Mouse (Mus musculus) brown adipose tissue, adult 24 weeks (tissue): ENCODE results near the gene Podxl. TPM values are rescaled to one million over a fixed set of nuclear protein-coding genes. Genes with fewer than 3 reads are reported as not detected.

Source experiments
- H3K27ac ChIP-seq: fragments of 200-500 bp; replicated peaks from 2 replicates; pipeline ENCODE4 v1.5.1; 2012; ENCODE audit warnings: low read depth, mild to moderate bottlenecking, low read length
- H3K4me1 ChIP-seq: fragments of 200-500 bp; 2 replicates; pipeline ENCODE4 v1.6.1; 2012; ENCODE audit warnings: low read length, mixed read lengths; ENCODE audit not compliant: control insufficient read depth, insufficient read depth, insufficient read length
- H3K4me3 ChIP-seq: fragments of 200-500 bp; 2 replicates; pipeline ENCODE4 v1.5.1; 2012; ENCODE audit warnings: low read depth, mild to moderate bottlenecking, low read length, moderate library complexity; ENCODE audit not compliant: insufficient read depth
- polyA plus RNA-seq: library from polyadenylated mRNA; stranded (reverse); fragments of >200 nt; gene quantifications from 2 replicates; pipeline ENCODE4 v1.2.4, GENCODE M21; 2012; ENCODE audit not compliant: missing spikeins, insufficient read depth, insufficient read length

The Podxl gene
- polyA plus RNA-seq, 1 experiment: 13.0 TPM

- Histone ChIP-seq H3K27ac (no peak overlapping the region), H3K4me1 (peaks cover 6% of the 10 kb centered on the region), H3K4me3 (no peak overlapping the region)
Measured at GRCm38 (mm10) chr6:31523039-31523438, 40.7 kb downstream of the Podxl start.

DNA sequence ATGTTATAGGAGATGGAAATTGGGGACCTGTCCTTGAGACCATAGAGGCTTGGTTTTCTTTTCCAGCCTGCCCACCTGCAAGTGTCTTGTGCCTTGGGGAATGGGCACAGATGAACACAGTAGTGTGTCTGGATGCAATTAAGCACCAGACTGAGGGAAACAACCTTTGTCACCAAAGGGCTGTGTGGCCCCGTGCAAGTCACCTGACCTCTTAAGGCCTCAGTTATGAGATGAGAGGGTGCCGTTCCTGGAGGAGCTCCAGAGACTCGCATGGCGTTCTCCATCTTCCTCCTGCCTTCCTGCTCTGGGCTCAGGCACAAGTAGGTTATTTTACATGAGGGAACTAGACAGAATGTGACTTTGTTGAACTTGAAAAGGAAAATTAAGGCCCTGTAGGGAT, 41.3 kb downstream of the Podxl start:
- H3K4me3 ChIP-seq: no peak overlapping the region
- no peak overlapping the region for H3K27ac ChIP-seq

DNA sequence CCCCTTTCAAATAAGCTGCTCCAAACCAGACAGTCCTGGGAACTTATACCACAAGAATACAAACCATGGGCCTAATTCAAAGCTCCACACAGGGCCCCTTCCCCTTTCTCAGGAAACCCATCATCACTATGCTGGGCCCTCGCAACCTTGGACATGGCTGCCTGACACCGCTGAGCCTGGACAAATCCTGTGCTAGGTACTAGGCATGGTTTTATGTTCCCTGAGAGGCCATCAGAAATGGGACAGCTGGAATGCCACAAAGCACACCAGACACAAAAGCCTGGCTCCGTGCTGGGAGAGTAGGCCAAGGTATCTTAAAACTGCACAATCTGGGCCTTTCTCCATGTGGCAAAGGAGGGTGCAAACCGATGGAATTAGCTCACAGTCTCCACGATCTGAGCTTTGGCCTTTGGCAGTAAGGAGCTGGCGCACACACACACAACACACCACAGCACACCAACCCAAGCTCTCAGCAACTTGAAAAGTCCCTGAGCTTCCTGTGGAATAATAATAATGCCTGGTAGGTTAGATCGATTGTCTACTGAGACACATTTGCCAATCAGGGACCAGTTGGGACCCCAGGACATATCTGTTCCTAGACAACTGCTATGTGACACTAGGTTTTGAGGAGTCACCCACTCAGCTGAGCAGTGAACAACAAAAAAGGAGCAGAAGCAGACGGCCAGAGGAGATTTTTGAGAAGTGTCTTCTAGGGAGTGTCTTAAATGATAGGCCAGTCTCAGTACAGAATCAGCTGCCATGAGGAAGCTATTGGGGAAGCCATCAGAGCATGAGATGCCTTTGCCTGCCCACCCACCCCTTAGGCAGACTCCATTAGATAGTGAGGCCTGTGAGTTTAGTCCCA, 42.1 kb downstream of the Podxl start:
- Histone ChIP-seq H3K27ac (no peak overlapping the region), H3K4me3 (no peak overlapping the region), H3K4me1 (peaks cover 11% of the 10 kb centered on the region)

More for the DNA sequence above, 41.3 kb downstream of the Podxl start:
- peaks cover 11% of the 10 kb centered on the region for H3K4me1 ChIP-seq

DNA sequence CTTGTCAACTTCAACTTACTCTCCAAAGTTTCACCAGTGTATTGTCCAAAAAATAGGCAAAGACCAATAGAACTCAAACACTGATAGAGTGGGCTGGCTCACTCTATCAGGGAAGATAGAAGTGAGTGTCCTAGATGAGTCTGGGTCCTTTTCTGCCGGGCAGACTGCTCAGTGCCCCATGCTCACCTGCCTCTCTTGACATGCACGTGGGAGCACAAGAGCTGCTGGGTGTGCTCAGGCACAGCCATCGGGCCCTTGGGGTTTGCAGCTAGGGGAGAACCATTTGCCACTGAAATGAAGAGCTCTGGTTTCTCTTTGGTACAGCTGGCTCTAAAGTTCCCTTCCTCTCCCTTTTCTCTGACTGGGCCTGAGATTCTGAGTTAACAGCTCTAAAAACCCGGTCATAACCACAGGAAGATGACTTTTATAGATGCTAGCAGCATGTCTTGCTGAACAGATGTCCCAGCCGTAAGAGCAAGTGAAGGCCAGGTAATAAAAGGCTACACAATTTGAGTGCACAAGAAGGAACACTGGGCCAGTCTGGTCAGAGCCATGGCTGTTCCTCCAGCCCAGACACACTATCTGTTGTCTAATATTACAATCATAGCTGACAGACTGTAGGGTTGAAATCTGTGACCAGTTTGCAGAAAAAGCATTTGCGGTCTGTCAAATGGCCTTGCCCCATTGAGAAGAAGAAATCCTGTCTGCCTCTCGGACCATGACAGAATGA, 43.1 kb downstream of the Podxl start:
- H3K4me1 ChIP-seq: peaks cover 11% of the 10 kb centered on the region
- H3K4me3 ChIP-seq: no peak overlapping the region
- no peak overlapping the region for H3K27ac ChIP-seq

DNA sequence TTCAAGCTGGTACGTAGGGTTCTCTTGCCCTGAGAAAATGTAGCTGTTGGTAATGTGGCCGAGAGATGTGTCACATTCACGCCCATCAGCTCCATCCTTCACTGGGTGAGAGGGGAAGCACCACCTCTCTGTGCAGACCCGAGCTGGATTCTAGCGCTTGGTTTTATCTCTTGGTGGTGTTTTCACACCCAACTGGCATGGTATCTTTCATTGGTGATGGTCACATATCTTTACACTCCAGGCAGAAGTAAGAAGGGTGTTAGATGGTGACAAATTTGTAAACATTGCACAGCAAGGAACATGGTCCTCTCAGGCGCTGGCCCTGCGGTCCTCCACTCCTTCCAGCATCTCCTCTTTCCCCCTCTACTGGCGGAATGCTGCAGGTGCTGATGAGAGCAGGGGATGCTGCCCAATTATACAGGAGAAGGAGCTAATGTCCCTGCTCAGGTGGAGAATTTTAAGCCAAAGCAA, 44.7 kb downstream of the Podxl start:
- Histone ChIP-seq H3K4me3 (no peak overlapping the region), H3K4me1 (peaks cover 11% of the 10 kb centered on the region), H3K27ac (peak overlapping the region; percentile 34)

DNA sequence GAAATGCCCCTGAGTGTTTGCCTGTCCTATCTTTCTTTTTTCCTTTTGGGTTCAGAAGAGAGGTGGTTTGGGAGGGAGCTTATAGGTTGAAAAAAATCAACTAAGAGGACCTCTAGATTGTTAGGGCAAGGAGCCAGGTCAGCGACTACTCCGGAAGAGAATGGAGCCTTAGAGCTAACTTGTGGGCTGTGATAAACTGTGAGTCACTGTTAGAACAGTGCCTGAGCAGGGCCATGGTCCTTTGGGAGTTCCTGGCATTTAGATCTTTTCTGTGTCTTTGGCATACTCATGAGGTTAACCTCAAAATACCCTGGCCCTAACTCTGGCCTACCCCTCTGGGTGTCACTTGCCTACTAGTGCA, 45.5 kb downstream of the Podxl start:
- Histone ChIP-seq H3K4me1 (peaks cover 11% of the 10 kb centered on the region), H3K27ac (peak overlapping the region; percentile 60), H3K4me3 (no peak overlapping the region)

DNA sequence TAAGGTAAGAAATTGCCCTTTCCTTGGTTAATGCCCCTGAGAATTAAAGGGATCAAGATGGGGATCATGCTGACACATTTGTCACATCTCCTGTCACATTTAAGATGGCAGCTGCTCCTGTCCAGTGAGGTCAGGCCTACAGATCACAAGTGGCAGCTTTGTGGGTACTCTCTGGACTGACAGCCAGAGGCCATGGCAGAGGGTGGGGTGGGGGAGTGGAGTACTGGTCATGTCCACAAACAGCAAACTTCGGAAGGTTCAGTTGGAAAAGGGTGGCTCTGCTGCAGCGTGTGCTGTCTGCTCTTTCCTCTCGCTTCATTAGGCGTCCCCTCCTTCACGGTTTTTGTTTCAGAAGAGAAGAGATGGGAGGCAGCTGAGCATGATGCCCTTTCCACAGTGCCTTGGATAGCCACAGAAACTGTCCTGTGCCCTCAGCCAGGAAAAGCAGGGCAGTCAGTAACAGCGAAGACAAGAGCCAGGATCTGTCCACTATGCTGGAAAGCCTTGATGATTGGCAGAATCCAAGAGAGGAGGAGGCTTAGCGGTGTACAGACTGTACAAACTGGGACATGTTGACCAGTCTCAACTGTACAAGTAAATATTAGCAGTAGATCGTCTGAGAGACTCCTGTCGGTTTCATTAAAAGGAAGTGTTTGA, 46.0 kb downstream of the Podxl start:
- peak overlapping the region; percentile 60 for H3K27ac ChIP-seq
- no peak overlapping the region for H3K4me3 ChIP-seq
- peaks cover 11% of the 10 kb centered on the region for H3K4me1 ChIP-seq

DNA sequence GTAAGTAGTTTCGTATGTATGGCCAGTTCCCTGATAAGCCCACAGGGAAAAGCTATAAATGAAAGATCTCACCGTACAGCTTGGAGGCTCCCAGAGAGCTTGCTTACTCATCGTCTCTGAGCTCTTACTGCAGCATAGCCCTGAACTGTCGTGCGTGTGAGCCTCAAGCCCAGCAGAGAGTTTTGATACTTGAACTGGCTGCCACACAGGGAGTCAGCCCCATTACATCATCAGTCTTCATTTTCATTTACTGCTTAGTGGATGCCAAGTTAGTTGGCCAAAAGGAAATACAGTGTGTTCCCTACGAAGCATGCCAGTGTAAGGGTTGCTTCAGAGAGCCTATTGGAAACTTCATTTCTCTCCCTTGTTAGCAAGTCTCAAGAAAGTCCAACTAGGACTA, 50.1 kb downstream of the Podxl start:
- peaks cover 8% of the 10 kb centered on the region for H3K4me1 ChIP-seq
- H3K27ac ChIP-seq: no peak overlapping the region

DNA sequence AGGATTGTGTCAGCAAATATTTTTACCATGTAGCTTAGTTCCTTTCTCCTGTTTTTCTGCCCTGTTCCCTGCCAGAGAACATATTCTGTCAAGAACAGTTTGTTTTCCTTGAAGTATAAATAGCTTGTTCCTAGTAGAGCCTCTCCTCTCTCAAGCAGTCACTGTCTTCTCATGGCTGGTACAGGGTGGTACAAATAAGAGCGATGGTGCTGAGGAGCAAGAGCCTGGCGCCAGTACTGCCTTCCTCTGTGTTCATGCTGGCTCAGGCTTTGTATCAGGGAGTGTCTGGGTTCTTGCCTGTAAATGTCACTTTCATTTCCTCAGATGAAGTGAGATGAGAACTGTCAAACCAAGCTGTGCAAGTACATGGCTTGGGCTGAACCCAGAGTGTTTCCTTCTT, 61.2 kb downstream of the Podxl start:
- no peak overlapping the region for H3K27ac ChIP-seq
- no peaks in the 10 kb centered on the region for H3K4me1 ChIP-seq
- H3K4me3 ChIP-seq: no peak overlapping the region

More for the DNA sequence above, 50.1 kb downstream of the Podxl start:
- H3K4me3 ChIP-seq: no peak overlapping the region

- H3K27ac ChIP-seq: no peak overlapping the region
- H3K4me3 ChIP-seq: no peak overlapping the region
- H3K4me1 ChIP-seq: no peaks in the 10 kb centered on the region
Measured at GRCm38 (mm10) chr6:31500691-31501090, 63.1 kb downstream of the Podxl start.

DNA sequence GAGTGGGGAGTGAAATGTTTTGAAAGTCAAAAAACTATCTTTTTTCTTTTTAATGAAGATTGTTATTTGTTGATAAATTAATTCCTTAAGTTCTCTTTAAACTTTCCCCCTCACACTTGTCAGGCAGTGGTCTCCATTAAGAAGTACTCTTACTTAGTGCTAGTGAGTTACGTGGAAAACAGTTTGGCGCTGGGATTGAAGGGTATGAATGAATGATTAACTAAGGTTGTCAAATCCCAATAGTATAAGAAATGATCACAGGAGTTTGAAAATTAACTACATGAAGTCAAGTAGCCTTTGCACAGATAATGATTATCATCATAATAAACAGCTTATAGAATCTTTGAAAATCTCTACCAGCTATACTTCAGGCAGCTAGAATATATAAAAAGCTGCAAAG, 63.5 kb downstream of the Podxl start:
- Histone ChIP-seq H3K4me3 (no peak overlapping the region), H3K27ac (no peak overlapping the region), H3K4me1 (no peaks in the 10 kb centered on the region)

DNA sequence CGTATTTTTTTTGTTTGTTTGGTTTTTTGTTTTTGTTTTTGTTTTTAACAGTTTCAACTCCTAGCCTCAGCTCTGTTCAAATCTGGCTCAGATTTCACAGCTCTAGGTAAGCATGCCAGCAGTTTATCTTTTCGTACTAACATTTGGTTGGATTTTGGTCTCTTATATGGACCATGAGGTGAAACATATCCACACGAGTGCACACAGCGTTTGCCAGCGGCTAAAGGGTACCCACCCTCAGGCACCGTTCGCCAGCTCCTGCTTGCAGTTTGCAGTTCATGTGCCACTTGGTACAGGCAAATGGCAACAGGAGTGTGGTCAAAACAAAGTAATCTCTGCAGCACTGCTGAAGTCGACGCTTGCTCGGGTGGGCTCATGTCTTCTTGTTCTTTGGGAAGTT, 63.9 kb downstream of the Podxl start:
- H3K27ac ChIP-seq: no peak overlapping the region
- H3K4me1 ChIP-seq: no peaks in the 10 kb centered on the region
- no peak overlapping the region for H3K4me3 ChIP-seq

- no peak overlapping the region for H3K4me3 ChIP-seq
- H3K4me1 ChIP-seq: no peaks in the 10 kb centered on the region
- no peak overlapping the region for H3K27ac ChIP-seq
Measured at GRCm38 (mm10) chr6:31496227-31496626, 67.6 kb downstream of the Podxl start.

- no peaks in the 10 kb centered on the region for H3K4me1 ChIP-seq
- no peak overlapping the region for H3K27ac ChIP-seq
- no peak overlapping the region for H3K4me3 ChIP-seq
Measured at GRCm38 (mm10) chr6:31495122-31495731, 68.6 kb downstream of the Podxl start.

DNA sequence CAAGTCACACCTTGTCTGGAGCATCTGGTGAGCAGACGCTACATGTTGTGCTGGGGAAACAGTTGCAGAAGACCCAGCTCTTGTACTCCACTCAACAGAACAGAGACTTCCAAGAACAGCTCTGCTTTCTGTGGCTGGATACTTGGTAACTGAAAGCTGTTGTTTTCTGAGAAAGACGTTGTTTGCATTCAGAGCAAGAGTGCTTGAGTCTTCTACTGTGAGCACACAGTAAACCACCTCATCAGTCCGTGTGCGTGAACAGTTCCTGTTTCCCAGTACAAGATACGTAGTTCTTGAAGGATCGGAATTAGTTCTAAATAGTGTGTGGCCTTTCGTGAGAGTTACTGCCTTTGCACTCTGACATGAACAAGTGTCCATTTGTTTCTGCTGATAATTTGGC, 73.8 kb downstream of the Podxl start:
- H3K4me1 ChIP-seq: no peaks in the 10 kb centered on the region
- H3K27ac ChIP-seq: no peak overlapping the region

More for the DNA sequence above, 73.8 kb downstream of the Podxl start:
- H3K4me3 ChIP-seq: no peak overlapping the region
